Mouse (Mus musculus) hindbrain, embryonic 11.5 days (tissue): ENCODE results near the gene Clec2g. TPM values are rescaled to one million over a fixed set of nuclear protein-coding genes. Genes with fewer than 3 reads are reported as not detected.

Experiments used
- ATAC-seq: fragments of 200-750 bp; cut with Nextera tagmentation; 2 replicates; pipeline ENCODE4 v1.8.0; 2017; ENCODE audit warnings: mild to moderate bottlenecking, moderate TSS enrichment, moderate library complexity; ENCODE audit not compliant: low FRiP score
- DNase-seq: peaks from one replicate; pipeline ENCODE4 v3.0.0-alpha.2; 2015; ENCODE audit warnings: low spot score
- H3K27ac ChIP-seq: fragments of 300-500 bp; sonication (generic); 2 replicates; pipeline ENCODE4 v1.5.1; 2014; ENCODE audit warnings: mild to moderate bottlenecking, low read depth, low read length
- H3K27me3 ChIP-seq: fragments of 300-500 bp; sonication (generic); 2 replicates; pipeline ENCODE4 v1.6.1; 2014; ENCODE audit warnings: mild to moderate bottlenecking, low read length, moderate library complexity, mixed read lengths; ENCODE audit not compliant: control insufficient read depth, insufficient read depth
- H3K36me3 ChIP-seq: fragments of 300-500 bp; sonication (generic); 2 replicates; pipeline ENCODE4 v1.6.1; 2014; ENCODE audit warnings: mild to moderate bottlenecking, low read length, moderate library complexity, mixed read lengths; ENCODE audit not compliant: control insufficient read depth, insufficient read depth
- H3K4me1 ChIP-seq: fragments of 300-500 bp; sonication (generic); replicated peaks from 2 replicates; pipeline ENCODE4 v1.6.1; 2014; ENCODE audit warnings: low read length, mixed read lengths; ENCODE audit not compliant: control insufficient read depth, insufficient read depth
- H3K4me2 ChIP-seq: fragments of 300-500 bp; sonication (generic); replicated peaks from 2 replicates; pipeline ENCODE4 v1.6.1; 2014; ENCODE audit warnings: mild to moderate bottlenecking, low read depth, low read length
- H3K4me3 ChIP-seq: fragments of 300-500 bp; sonication (generic); 2 replicates; pipeline ENCODE4 v1.5.1; 2014; ENCODE audit warnings: low read depth, low read length
- H3K9ac ChIP-seq: fragments of 300-500 bp; sonication (generic); 2 replicates; pipeline ENCODE4 v1.6.1; 2014; ENCODE audit warnings: low read depth, low read length
- H3K9me3 ChIP-seq: fragments of 300-500 bp; sonication (generic); 2 replicates; pipeline ENCODE4 v1.6.1; 2016; ENCODE audit warnings: low read length; ENCODE audit not compliant: control insufficient read depth
- WGBS: fragments of 180-500 bp; shearing (Covaris S2); extraction: QIAGEN DNeasy Blood & Tissue Kit; methylation state at CpG from one replicate; pipeline ENCODE4 v1.1.7; 2014; 5-methylcytosine and 5-hydroxymethylcytosine counted together
- polyA plus RNA-seq: library from polyadenylated mRNA; unstranded; fragments of >200 nt; fragmentation: Nextera tagmentation; extraction: Ambion mirVana; gene quantifications from 2 replicates; pipeline ENCODE4 v1.2.1, GENCODE M21; 2014

Clec2g gene
- polyA plus RNA-seq, 1 experiment from 2014 or later = not detected

DNA sequence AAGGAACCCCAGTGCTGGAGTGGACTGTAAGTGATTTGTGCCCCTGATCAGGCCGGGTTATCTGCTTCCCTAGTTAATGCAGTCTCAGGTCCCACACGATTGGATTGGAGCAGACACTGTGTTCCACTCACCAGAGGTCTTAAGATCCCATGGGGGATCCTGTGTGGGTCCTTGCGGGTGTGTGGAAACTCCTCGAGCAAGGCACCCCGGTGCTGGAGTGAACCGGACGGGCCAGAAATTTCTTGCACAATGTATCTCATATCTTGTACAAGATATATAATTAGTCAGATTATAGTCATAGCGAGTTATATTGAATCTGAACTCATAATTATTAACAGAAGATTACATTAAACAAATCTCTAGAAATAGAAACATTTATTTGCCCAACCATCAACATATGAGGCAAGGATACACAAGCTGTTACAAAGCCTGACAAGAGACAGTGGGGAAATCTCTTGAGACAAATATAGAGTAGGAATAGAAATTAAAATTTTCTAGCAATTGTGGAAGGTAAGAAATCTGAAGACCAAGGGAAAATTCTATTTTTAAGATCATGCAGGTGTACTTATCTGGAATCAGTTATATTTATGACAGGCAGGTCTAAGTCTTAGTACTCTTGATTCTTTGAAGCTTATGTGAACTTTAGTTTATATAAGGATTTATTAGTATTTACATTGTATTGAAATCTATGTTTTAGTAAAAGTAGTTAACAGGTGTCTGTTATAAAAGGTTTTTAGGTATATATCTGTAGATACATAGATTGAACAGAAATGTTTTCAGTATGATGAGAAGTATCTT is 93.5 kb downstream of the Clec2g start:
- H3K9me3 ChIP-seq = no peaks in the 10 kb centered on the region
- H3K27ac ChIP-seq = no peak overlapping the region
- no peaks in the 10 kb centered on the region for H3K4me1 ChIP-seq
- no peak overlapping the region for H3K4me3 ChIP-seq
- H3K36me3 ChIP-seq = no peaks in the 10 kb centered on the region
- no peak for DNase-seq
- H3K27me3 ChIP-seq = no peaks in the 10 kb centered on the region
- no peak overlapping the region for H3K9ac ChIP-seq
- H3K4me2 ChIP-seq = no peak overlapping the region
- no peak for ATAC-seq
- 94% methylated on average over 8 of the region's 8 CpGs for WGBS

DNA sequence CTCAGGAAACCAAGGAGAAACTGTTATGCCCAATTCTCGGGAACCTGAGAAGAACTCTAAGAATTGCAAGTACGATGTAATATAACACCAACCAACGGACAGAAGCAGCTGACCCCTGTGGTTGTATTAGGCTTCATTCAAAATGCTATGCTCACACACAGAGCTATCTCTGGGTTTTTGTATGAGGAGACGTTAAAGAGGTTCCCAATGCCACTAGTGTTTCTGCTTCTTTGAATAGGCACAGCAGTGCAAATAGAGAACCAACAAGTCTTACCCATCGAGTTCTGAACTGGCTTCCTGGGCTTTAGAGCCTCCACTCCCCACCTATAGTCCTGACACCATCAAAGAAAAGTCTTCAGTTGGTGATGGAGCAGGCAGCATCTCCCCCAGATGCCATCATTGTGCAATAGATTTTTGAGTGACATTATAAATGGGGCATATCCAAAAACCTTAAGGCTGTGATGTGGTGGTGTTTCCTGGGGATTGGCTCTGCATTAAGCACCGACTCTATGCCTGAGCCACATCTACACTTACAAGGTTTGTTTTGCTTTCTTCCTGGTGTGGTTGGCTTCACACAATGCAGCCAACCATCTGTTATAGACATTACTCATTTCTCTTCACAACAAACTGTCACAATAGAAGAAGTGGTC is 96.1 kb downstream of the Clec2g start:
- ATAC-seq = no peak
- Histone ChIP-seq H3K27me3 (no peaks in the 10 kb centered on the region), H3K4me1 (no peaks in the 10 kb centered on the region), H3K4me2 (no peak overlapping the region), H3K36me3 (no peaks in the 10 kb centered on the region), H3K9ac (no peak overlapping the region), H3K9me3 (no peaks in the 10 kb centered on the region), H3K4me3 (no peak overlapping the region), H3K27ac (no peak overlapping the region)
- WGBS = 59% methylated on average over 6 of the region's 6 CpGs
- DNase-seq = no peak

DNA sequence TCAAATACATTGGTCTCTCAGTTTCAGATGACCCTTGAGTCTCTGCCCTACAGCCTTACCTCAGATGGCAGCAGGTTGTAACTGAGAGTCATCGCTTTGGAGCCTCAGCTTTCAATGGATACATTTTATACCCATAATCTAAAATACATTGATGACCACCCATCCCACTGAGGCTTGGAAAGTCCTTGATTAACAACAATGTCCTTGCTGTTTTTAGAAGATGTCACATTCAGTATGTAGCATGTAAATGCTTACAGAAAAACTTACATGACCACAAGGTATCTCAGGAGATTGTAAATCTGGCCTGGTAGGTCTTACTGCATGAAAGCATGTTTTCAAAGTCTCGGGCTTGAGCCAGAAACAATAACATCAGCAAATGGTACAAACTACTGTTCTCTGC is 96.8 kb downstream of the Clec2g start:
- Histone ChIP-seq H3K4me3 (no peak overlapping the region), H3K9ac (no peak overlapping the region), H3K27me3 (no peaks in the 10 kb centered on the region), H3K9me3 (no peaks in the 10 kb centered on the region), H3K4me2 (no peak overlapping the region), H3K36me3 (no peaks in the 10 kb centered on the region), H3K4me1 (no peaks in the 10 kb centered on the region), H3K27ac (no peak overlapping the region)
- WGBS = 87% methylated on average over 2 of the region's 2 CpGs
- no peak for ATAC-seq
- DNase-seq = no peak

DNA sequence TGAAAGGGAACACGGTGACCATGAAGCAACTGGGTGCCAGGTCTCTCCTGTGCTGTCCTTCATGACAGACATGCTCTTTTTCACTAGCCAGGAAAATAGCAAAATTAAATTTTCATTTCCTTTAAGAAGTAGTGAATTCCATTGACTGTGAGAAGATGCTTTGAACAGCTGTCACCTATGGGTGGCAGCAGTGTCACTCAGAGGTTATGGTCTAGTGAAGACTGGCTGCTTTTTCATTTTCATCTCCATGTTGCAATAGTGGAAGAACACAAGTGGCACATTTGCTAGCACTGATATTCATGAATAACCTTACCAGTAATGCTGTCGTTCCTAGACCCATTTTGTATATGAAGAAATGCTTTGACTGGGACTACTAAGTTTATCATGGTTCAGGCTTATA is 99.2 kb downstream of the Clec2g start:
- DNase-seq (no peak), ATAC-seq (no peak)
- no peak overlapping the region for H3K4me2 ChIP-seq
- 82% methylated on average over 2 of the region's 2 CpGs for WGBS
- no peaks in the 10 kb centered on the region for H3K4me1 ChIP-seq
- no peak overlapping the region for H3K27ac ChIP-seq
- H3K4me3 ChIP-seq = no peak overlapping the region
- no peaks in the 10 kb centered on the region for H3K36me3 ChIP-seq
- H3K9ac ChIP-seq = no peak overlapping the region
- no peaks in the 10 kb centered on the region for H3K9me3 ChIP-seq
- no peaks in the 10 kb centered on the region for H3K27me3 ChIP-seq

Other genes starting within 250 kb of the Clec2g start
- gene Klrb1, start 211.3 kb upstream of the Clec2g start, polyA plus RNA-seq = not detected in 2 replicates
- gene Klrb1c, start 145.2 kb upstream of the Clec2g start, polyA plus RNA-seq = 0.06 TPM in 1 of 2 replicates, not detected in the other
- gene Gm44511, start 108.1 kb upstream of the Clec2g start, polyA plus RNA-seq = not detected in 2 replicates
- not detected in 2 replicates for gene Klrb1b, start 108.0 kb upstream of the Clec2g start, polyA plus RNA-seq
- 0.08 TPM in 1 of 2 replicates, not detected in the other for gene Clec2i, start 46.8 kb upstream of the Clec2g start, polyA plus RNA-seq
- 0.77 and 0.80 TPM in 2 replicates for gene BC035044, start 43.3 kb upstream of the Clec2g start, polyA plus RNA-seq
- gene Klrb1f, start 111.5 kb downstream of the Clec2g start, polyA plus RNA-seq = 0.70 TPM in 1 of 2 replicates, not detected in the other
- gene Clec2e, start 166.5 kb downstream of the Clec2g start, polyA plus RNA-seq = not detected in 2 replicates
- not detected in 2 replicates for gene Clec2d, start 246.2 kb downstream of the Clec2g start, polyA plus RNA-seq